Comparison of ENCODE assay signal across 22 mouse cellular contexts in the genomic region with DNA sequence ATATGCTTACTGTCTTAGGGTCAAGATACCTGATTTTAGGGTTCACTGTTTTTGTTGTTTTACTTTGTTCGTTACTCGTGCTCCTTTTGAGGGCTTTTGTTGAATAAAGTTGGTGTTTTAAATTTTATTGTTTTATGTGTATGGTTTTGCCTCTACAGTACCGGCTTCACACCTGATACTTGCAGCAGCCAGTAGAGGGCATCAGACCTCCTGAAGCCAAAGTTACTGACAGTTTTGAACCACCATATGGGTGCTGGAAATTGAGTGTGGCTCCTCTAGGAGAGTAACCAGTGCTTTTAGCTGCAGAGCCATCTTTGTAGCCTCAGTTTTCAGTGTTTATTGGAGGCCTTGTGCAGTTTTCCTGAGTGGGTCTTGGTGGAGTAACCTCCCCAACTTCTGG. TPM values are rescaled to one million over a fixed set of nuclear protein-coding genes. Genes with fewer than 3 reads are reported as not detected.
A peak's percentile ranks its signal among the peaks of the same experiment; 100 is the strongest.
DNase-seq lines count a peak whose midpoint lies in the region; ATAC-seq and TF ChIP-seq lines count a peak whose summit lies in the region.
"Had no signal": no experiment of that assay in that cellular context is flagged by ENCODE, and none has a peak within 500 bp of the region (broad histone marks: within the 10 kb centered on the region; RNA-seq: fewer than 3 reads in every experiment).

No protein-coding gene starts in this region.

- H3K4me1 ChIP-seq in intestine, postnatal 0 days (replicated peaks; ENCODE audit: control insufficient read depth, insufficient read depth, low read length): no peaks in the 10 kb centered on the region
- peaks cover 5% of the 10 kb centered on the region for H3K4me1 ChIP-seq in intestine, embryonic 16.5 days (ENCODE audit: control insufficient read depth, insufficient read depth, low read length)
- H3K4me1 ChIP-seq in midbrain, postnatal 0 days (ENCODE audit: insufficient read depth, low read length): no peaks in the 10 kb centered on the region
- H3K4me1 ChIP-seq in midbrain, embryonic 10.5 days: no peaks in the 10 kb centered on the region
- H3K4me1 ChIP-seq: embryonic facial prominence, embryonic 13.5 days; forebrain, embryonic 12.5 days; limb, embryonic 13.5 days; midbrain, embryonic 13.5 days had no signal

- no peak for ATAC-seq in intestine, postnatal 0 days
- no peak for ATAC-seq in intestine, embryonic 16.5 days
- no peak for ATAC-seq in midbrain, postnatal 0 days (ENCODE audit: low FRiP score)
- ATAC-seq in megakaryocyte-erythroid progenitor cell, adult 5-6 weeks (replicated peaks; ENCODE audit: low FRiP score, low TSS enrichment, poor library complexity, severe bottlenecking): peak; percentile 45; the same call in 1 of the 2 replicates
- ATAC-seq: hindbrain, embryonic 16.5 days; midbrain, embryonic 13.5 days had no signal

- H3K4me3 ChIP-seq in intestine, postnatal 0 days (ENCODE audit: low read depth, low read length): no peak overlapping the region
- H3K4me3 ChIP-seq in intestine, embryonic 16.5 days (ENCODE audit: low read length): no peak overlapping the region
- H3K4me3 ChIP-seq in midbrain, postnatal 0 days (ENCODE audit: low read depth, low read length): no peak overlapping the region
- no peak overlapping the region for H3K4me3 ChIP-seq in midbrain, embryonic 10.5 days
- H3K4me3 ChIP-seq: embryonic facial prominence, embryonic 13.5 days; forebrain, embryonic 12.5 days; limb, embryonic 13.5 days; midbrain, embryonic 13.5 days had no signal

- H3K9me3 ChIP-seq in intestine, postnatal 0 days (ENCODE audit: control insufficient read depth): no peaks in the 10 kb centered on the region
- no peaks in the 10 kb centered on the region for H3K9me3 ChIP-seq in intestine, embryonic 16.5 days (ENCODE audit: control insufficient read depth, low read length)
- H3K9me3 ChIP-seq in midbrain, postnatal 0 days (ENCODE audit: low read length): no peaks in the 10 kb centered on the region
- no peaks in the 10 kb centered on the region for H3K9me3 ChIP-seq in midbrain, embryonic 10.5 days (replicated peaks)
- H3K9me3 ChIP-seq: embryonic facial prominence, embryonic 13.5 days; forebrain, embryonic 12.5 days; limb, embryonic 13.5 days; midbrain, embryonic 13.5 days had no signal

- H3K27me3 ChIP-seq in intestine, postnatal 0 days (replicated peaks; ENCODE audit: control insufficient read depth, insufficient read depth, low read length): no peaks in the 10 kb centered on the region
- H3K27me3 ChIP-seq in intestine, embryonic 16.5 days (replicated peaks; ENCODE audit: control insufficient read depth, insufficient read depth, low read length): no peaks in the 10 kb centered on the region
- no peaks in the 10 kb centered on the region for H3K27me3 ChIP-seq in midbrain, postnatal 0 days (ENCODE audit: insufficient read depth, low read length)
- H3K27me3 ChIP-seq in midbrain, embryonic 10.5 days (ENCODE audit: low read depth, poor library complexity, severe bottlenecking): no peaks in the 10 kb centered on the region
- H3K27me3 ChIP-seq: embryonic facial prominence, embryonic 13.5 days; forebrain, embryonic 12.5 days; midbrain, embryonic 13.5 days had no signal

- no peak overlapping the region for H3K4me2 ChIP-seq in intestine, postnatal 0 days (replicated peaks; ENCODE audit: low read depth)
- H3K4me2 ChIP-seq in intestine, embryonic 16.5 days (ENCODE audit: low read depth, low read length): no peak overlapping the region
- H3K4me2 ChIP-seq in midbrain, postnatal 0 days (ENCODE audit: low read depth, low read length, poor library complexity, severe bottlenecking): no peak overlapping the region
- H3K4me2 ChIP-seq: embryonic facial prominence, embryonic 13.5 days; forebrain, embryonic 12.5 days; limb, embryonic 13.5 days; midbrain, embryonic 13.5 days had no signal

- H3K9ac ChIP-seq in intestine, postnatal 0 days (ENCODE audit: low read depth, low read length): no peak overlapping the region
- H3K9ac ChIP-seq in intestine, embryonic 16.5 days (ENCODE audit: low read depth, low read length): no peak overlapping the region
- H3K9ac ChIP-seq in midbrain, postnatal 0 days (replicated peaks; ENCODE audit: low read length, poor library complexity, severe bottlenecking): no peak overlapping the region
- H3K9ac ChIP-seq: embryonic facial prominence, embryonic 13.5 days; forebrain, embryonic 12.5 days; limb, embryonic 13.5 days; midbrain, embryonic 13.5 days had no signal

- 87% methylated on average over 3 of the region's 3 CpGs for WGBS in intestine, postnatal 0 days
- WGBS in intestine, embryonic 16.5 days: 79% methylated on average over 3 of the region's 3 CpGs
- 90% methylated on average over 3 of the region's 3 CpGs for WGBS in midbrain, postnatal 0 days
- WGBS in midbrain, embryonic 10.5 days: 79% methylated on average over 3 of the region's 3 CpGs

- H3K36me3 ChIP-seq in intestine, postnatal 0 days (ENCODE audit: control insufficient read depth, insufficient read depth): no peaks in the 10 kb centered on the region
- no peaks in the 10 kb centered on the region for H3K36me3 ChIP-seq in intestine, embryonic 16.5 days (ENCODE audit: control insufficient read depth, insufficient read depth, low read length)
- H3K36me3 ChIP-seq in midbrain, postnatal 0 days (ENCODE audit: insufficient read depth, low read length): no peaks in the 10 kb centered on the region
- no peaks in the 10 kb centered on the region for H3K36me3 ChIP-seq in midbrain, embryonic 10.5 days
- H3K36me3 ChIP-seq: embryonic facial prominence, embryonic 13.5 days; forebrain, embryonic 12.5 days; limb, embryonic 13.5 days; midbrain, embryonic 13.5 days had no signal

- H3K27ac ChIP-seq in intestine, postnatal 0 days (ENCODE audit: low read depth, low read length): no peak overlapping the region
- H3K27ac ChIP-seq in intestine, embryonic 16.5 days (ENCODE audit: low read length): no peak overlapping the region
- H3K27ac ChIP-seq in midbrain, postnatal 0 days (ENCODE audit: low read depth, low read length): no peak overlapping the region
- no peak overlapping the region for H3K27ac ChIP-seq in midbrain, embryonic 10.5 days (replicated peaks)
- H3K27ac ChIP-seq: embryonic facial prominence, embryonic 13.5 days; forebrain, embryonic 12.5 days; limb, embryonic 13.5 days; midbrain, embryonic 13.5 days had no signal

- no peak for DNase-seq in midbrain, postnatal 0 days (ENCODE audit: low spot score)
- no peak for DNase-seq in midbrain, embryonic 10.5 days (ENCODE audit: low spot score)
- DNase-seq in ES-CJ7 (ENCODE audit: low read depth, low spot score): peak; percentile 45
- no peak for DNase-seq in neural tube, embryonic 10.5 days (ENCODE audit: extremely low spot score, low spot score)
- no peak for DNase-seq in urinary bladder, postnatal 25 days (ENCODE audit: low spot score)
- DNase-seq: cerebellum, adult 11 months; heart, adult 11 months; kidney, postnatal 4 days; lung, postnatal 14 days; right cerebral cortex, postnatal 4 days had no signal

- TF ChIP-seq CTCF in intestine, postnatal 0 days (IDR thresholded peaks at IDR 0.05; ENCODE audit: low read depth): peak; percentile 51
- peak; percentile 23 for TF ChIP-seq CTCF in midbrain, postnatal 0 days (IDR thresholded peaks at IDR 0.05)

RNA-seq across cellular contexts. Expression of gene Tex19.1, which starts 2.2 kb away (rescaled TPM):
- polyA plus RNA-seq in intestine, postnatal 0 days (2015; fragmentation: Nextera tagmentation; extraction: Ambion mirVana): not detected in 2 replicates
- not detected in 2 replicates for polyA plus RNA-seq in intestine, embryonic 16.5 days (2015; fragmentation: Nextera tagmentation; extraction: Ambion mirVana)
- not detected in 2 replicates for total RNA-seq in midbrain, postnatal 0 days (2014; rRNA removed)
- polyA plus RNA-seq in midbrain, postnatal 0 days (2015; fragmentation: Nextera tagmentation; extraction: Ambion mirVana): not detected in 2 replicates
- 0.06 TPM in 1 of 2 replicates, not detected in the other for polyA plus RNA-seq in midbrain, embryonic 10.5 days (2016; fragmentation: Nextera tagmentation; extraction: Ambion mirVana)
- total RNA-seq in megakaryocyte-erythroid progenitor cell, adult 5-6 weeks (2014; fragmentation: Nextera tagmentation): not detected in 2 replicates
- not detected in 2 replicates for total RNA-seq in megakaryocyte-erythroid progenitor cell, adult 5-6 weeks (2017)
- total RNA-seq: left cerebral cortex, adult 18-20 months had no signal
- polyA plus RNA-seq: forebrain, embryonic 12.5 days; heart, postnatal 0 days; hindbrain, embryonic 16.5 days; limb, embryonic 13.5 days; midbrain, embryonic 13.5 days; neural tube, embryonic 11.5 days; stomach, embryonic 16.5 days had no signal

RNA-seq across cellular contexts. Expression of gene Uts2r, which starts 11.9 kb away (rescaled TPM):
- not detected in 2 replicates for polyA plus RNA-seq in intestine, postnatal 0 days (2015; fragmentation: Nextera tagmentation; extraction: Ambion mirVana)
- polyA plus RNA-seq in intestine, embryonic 16.5 days (2015; fragmentation: Nextera tagmentation; extraction: Ambion mirVana): not detected in 2 replicates
- 0.33 and 0.66 TPM in 2 replicates for total RNA-seq in midbrain, postnatal 0 days (2014; rRNA removed)
- polyA plus RNA-seq in midbrain, postnatal 0 days (2015; fragmentation: Nextera tagmentation; extraction: Ambion mirVana): 1.1 and 1.5 TPM in 2 replicates
- 0.06 TPM in 1 of 2 replicates, not detected in the other for polyA plus RNA-seq in midbrain, embryonic 10.5 days (2016; fragmentation: Nextera tagmentation; extraction: Ambion mirVana)
- total RNA-seq in megakaryocyte-erythroid progenitor cell, adult 5-6 weeks (2014; fragmentation: Nextera tagmentation): not detected in 2 replicates
- total RNA-seq in megakaryocyte-erythroid progenitor cell, adult 5-6 weeks (2017): not detected in 2 replicates
- polyA plus RNA-seq: embryonic facial prominence, embryonic 13.5 days; forebrain, embryonic 12.5 days; heart, postnatal 0 days; neural tube, embryonic 11.5 days had no signal

RNA-seq across cellular contexts. Expression of gene Tex19.2, which starts 29.7 kb away (rescaled TPM):
- polyA plus RNA-seq in intestine, postnatal 0 days (2015; fragmentation: Nextera tagmentation; extraction: Ambion mirVana): 0.33 and 0.56 TPM in 2 replicates
- not detected in 2 replicates for polyA plus RNA-seq in intestine, embryonic 16.5 days (2015; fragmentation: Nextera tagmentation; extraction: Ambion mirVana)
- not detected in 2 replicates for total RNA-seq in midbrain, postnatal 0 days (2014; rRNA removed)
- polyA plus RNA-seq in midbrain, postnatal 0 days (2015; fragmentation: Nextera tagmentation; extraction: Ambion mirVana): not detected in 2 replicates
- polyA plus RNA-seq in midbrain, embryonic 10.5 days (2016; fragmentation: Nextera tagmentation; extraction: Ambion mirVana): not detected in 2 replicates
- not detected in 2 replicates for total RNA-seq in megakaryocyte-erythroid progenitor cell, adult 5-6 weeks (2014; fragmentation: Nextera tagmentation)
- total RNA-seq in megakaryocyte-erythroid progenitor cell, adult 5-6 weeks (2017): not detected in 2 replicates
- total RNA-seq: left cerebral cortex, adult 18-20 months had no signal
- polyA plus RNA-seq: embryonic facial prominence, embryonic 13.5 days; forebrain, embryonic 12.5 days; heart, postnatal 0 days; hindbrain, embryonic 16.5 days; limb, embryonic 13.5 days; midbrain, embryonic 13.5 days; neural tube, embryonic 11.5 days; stomach, embryonic 16.5 days had no signal

RNA-seq across cellular contexts. Expression of gene Hexdc, which starts 56.0 kb away (rescaled TPM):
- 7.3 and 8.4 TPM in 2 replicates for polyA plus RNA-seq in intestine, postnatal 0 days (2015; fragmentation: Nextera tagmentation; extraction: Ambion mirVana)
- polyA plus RNA-seq in intestine, embryonic 16.5 days (2015; fragmentation: Nextera tagmentation; extraction: Ambion mirVana): 9.7 and 10.1 TPM in 2 replicates
- 85.2 and 87.4 TPM in 2 replicates for total RNA-seq in midbrain, postnatal 0 days (2014; rRNA removed)
- polyA plus RNA-seq in midbrain, postnatal 0 days (2015; fragmentation: Nextera tagmentation; extraction: Ambion mirVana): 37.4 and 38.1 TPM in 2 replicates
- polyA plus RNA-seq in midbrain, embryonic 10.5 days (2016; fragmentation: Nextera tagmentation; extraction: Ambion mirVana): 5.1 and 6.6 TPM in 2 replicates
- total RNA-seq in megakaryocyte-erythroid progenitor cell, adult 5-6 weeks (2014; fragmentation: Nextera tagmentation): 7.2 and 7.7 TPM in 2 replicates
- 4.5 and 6.0 TPM in 2 replicates for total RNA-seq in megakaryocyte-erythroid progenitor cell, adult 5-6 weeks (2017)

RNA-seq across cellular contexts. Expression of gene Ogfod3, which starts 56.3 kb away (rescaled TPM):
- 33.7 and 34.8 TPM in 2 replicates for polyA plus RNA-seq in intestine, postnatal 0 days (2015; fragmentation: Nextera tagmentation; extraction: Ambion mirVana)
- polyA plus RNA-seq in intestine, embryonic 16.5 days (2015; fragmentation: Nextera tagmentation; extraction: Ambion mirVana): 31.2 and 32.0 TPM in 2 replicates
- 8.9 and 12.0 TPM in 2 replicates for total RNA-seq in midbrain, postnatal 0 days (2014; rRNA removed)
- 25.2 and 32.5 TPM in 2 replicates for polyA plus RNA-seq in midbrain, postnatal 0 days (2015; fragmentation: Nextera tagmentation; extraction: Ambion mirVana)
- 23.8 and 25.9 TPM in 2 replicates for polyA plus RNA-seq in midbrain, embryonic 10.5 days (2016; fragmentation: Nextera tagmentation; extraction: Ambion mirVana)
- total RNA-seq in megakaryocyte-erythroid progenitor cell, adult 5-6 weeks (2014; fragmentation: Nextera tagmentation): 7.8 and 16.0 TPM in 2 replicates
- 8.2 and 13.5 TPM in 2 replicates for total RNA-seq in megakaryocyte-erythroid progenitor cell, adult 5-6 weeks (2017)
